ENCODE assay signal across 24 mouse cellular contexts in genomic region chr9:90262063-90262462, GRCm38 (mm10). TPM values are rescaled to one million over a fixed set of nuclear protein-coding genes. Genes with fewer than 3 reads are reported as not detected.
DNase-seq lines count a peak whose midpoint lies in the region; ATAC-seq and TF ChIP-seq lines count a peak whose summit lies in the region.
"Had no signal": no experiment of that assay in that cellular context is flagged by ENCODE, and none has a peak within 500 bp of the region (broad histone marks: within the 10 kb centered on the region; RNA-seq: fewer than 3 reads in every experiment).

No protein-coding gene starts in this region.

- 52% methylated on average over 3 of the region's 3 CpGs for WGBS in stomach, embryonic 15.5 days
- WGBS in stomach, postnatal 0 days = 53% methylated on average over 3 of the region's 3 CpGs
- WGBS in liver, embryonic 15.5 days (ENCODE audit: insufficient replicate concordance) = 27% methylated on average over 3 of the region's 3 CpGs
- 73% methylated on average over 3 of the region's 3 CpGs for WGBS in cerebellum, adult 2 months

- TF ChIP-seq EP300 in stomach, postnatal 0 days (optimal IDR thresholded peaks at IDR 0.05) = no peak

- TF ChIP-seq POLR2A in cerebellum, adult 2 months (IDR thresholded peaks at IDR 0.05; ENCODE audit: borderline replicate concordance, insufficient read depth, low read length) = no peak

- peaks cover 4% of the 10 kb centered on the region; the same call in 1 of the 2 replicates for H3K36me3 ChIP-seq in stomach, embryonic 15.5 days
- no peaks in the 10 kb centered on the region for H3K36me3 ChIP-seq in stomach, postnatal 0 days (ENCODE audit: control insufficient read depth, insufficient read depth, low read length)
- peaks cover 34% of the 10 kb centered on the region for H3K36me3 ChIP-seq in liver, embryonic 15.5 days (replicated peaks)
- H3K36me3 ChIP-seq: limb, embryonic 10.5 days had no signal

- ATAC-seq in stomach, embryonic 15.5 days (ENCODE audit: insufficient read depth, low FRiP score, low read depth) = peak; percentile 48; the same call in 1 of the 2 replicates
- ATAC-seq in stomach, postnatal 0 days (ENCODE audit: low FRiP score, low TSS enrichment) = no peak
- ATAC-seq in erythroblast, adult 5-6 weeks (replicated peaks; ENCODE audit: low FRiP score, poor library complexity, severe bottlenecking) = peak; percentile 48
- ATAC-seq in liver, embryonic 15.5 days (ENCODE audit: insufficient read depth) = peak; percentile 72
- no peak for ATAC-seq in monocyte, adult 5-6 weeks (replicated peaks; ENCODE audit: insufficient number of reproducible peaks, low FRiP score, low TSS enrichment, poor library complexity, severe bottlenecking)
- ATAC-seq: forebrain, embryonic 14.5 days; inflammation-experienced regulatory T-cells, adult 6 months; Patski had no signal

- H3K9me3 ChIP-seq in stomach, embryonic 15.5 days = no peaks in the 10 kb centered on the region
- no peaks in the 10 kb centered on the region for H3K9me3 ChIP-seq in stomach, postnatal 0 days (ENCODE audit: control insufficient read depth, low read length)
- H3K9me3 ChIP-seq in liver, embryonic 15.5 days (replicated peaks) = no peaks in the 10 kb centered on the region
- H3K9me3 ChIP-seq: heart, embryonic 13.5 days; limb, embryonic 10.5 days had no signal

- H3K27ac ChIP-seq in stomach, embryonic 15.5 days = no peak overlapping the region
- no peak overlapping the region for H3K27ac ChIP-seq in stomach, postnatal 0 days (replicated peaks)
- H3K27ac ChIP-seq in liver, embryonic 15.5 days (replicated peaks) = peak overlapping the region; percentile 85
- no peak overlapping the region for H3K27ac ChIP-seq in cerebellum, adult 2 months (ENCODE audit: insufficient read depth, low read length)
- H3K27ac ChIP-seq: heart, embryonic 13.5 days; hindbrain, embryonic 14.5 days; limb, embryonic 10.5 days had no signal

- H3K27me3 ChIP-seq in stomach, embryonic 15.5 days (replicated peaks) = no peaks in the 10 kb centered on the region
- no peaks in the 10 kb centered on the region for H3K27me3 ChIP-seq in stomach, postnatal 0 days (ENCODE audit: control insufficient read depth, insufficient read depth, low read length)
- H3K27me3 ChIP-seq in liver, embryonic 15.5 days = no peaks in the 10 kb centered on the region
- no peaks in the 10 kb centered on the region for H3K27me3 ChIP-seq in cerebellum, adult 2 months (ENCODE audit: control insufficient read depth, insufficient read depth, low read length)
- H3K27me3 ChIP-seq: heart, embryonic 13.5 days; Patski had no signal

- H3K9ac ChIP-seq in stomach, embryonic 15.5 days = no peak overlapping the region
- H3K9ac ChIP-seq in stomach, postnatal 0 days (ENCODE audit: low read length) = no peak overlapping the region
- 0 out of 2 replicates have a peak overlapping the region, but pooled peaks have one; percentile 2 for H3K9ac ChIP-seq in liver, embryonic 15.5 days
- H3K9ac ChIP-seq: heart, embryonic 13.5 days; hindbrain, embryonic 14.5 days had no signal

- H3K4me2 ChIP-seq in stomach, embryonic 15.5 days = no peak overlapping the region
- H3K4me2 ChIP-seq in stomach, postnatal 0 days (replicated peaks; ENCODE audit: low read depth) = no peak overlapping the region
- H3K4me2 ChIP-seq in liver, embryonic 15.5 days = peak overlapping the region; percentile 62
- H3K4me2 ChIP-seq: heart, embryonic 13.5 days; hindbrain, embryonic 14.5 days; midbrain, embryonic 11.5 days had no signal

- H3K4me1 ChIP-seq in stomach, embryonic 15.5 days = peaks cover 36% of the 10 kb centered on the region
- peaks cover 10% of the 10 kb centered on the region for H3K4me1 ChIP-seq in stomach, postnatal 0 days (replicated peaks; ENCODE audit: control insufficient read depth, insufficient read depth)
- peaks cover 98% of the 10 kb centered on the region for H3K4me1 ChIP-seq in liver, embryonic 15.5 days (replicated peaks)
- H3K4me1 ChIP-seq in cerebellum, adult 2 months (ENCODE audit: control insufficient read depth, insufficient read depth, low read length) = peaks cover 7% of the 10 kb centered on the region

- TF ChIP-seq CTCF in stomach, postnatal 0 days (IDR thresholded peaks at IDR 0.05; ENCODE audit: low read depth) = no peak
- no peak for TF ChIP-seq CTCF in cerebellum, adult 2 months (IDR thresholded peaks at IDR 0.05; ENCODE audit: borderline replicate concordance, insufficient read depth, low read depth, low read length)

- H3K4me3 ChIP-seq in stomach, embryonic 15.5 days (replicated peaks) = no peak overlapping the region
- H3K4me3 ChIP-seq in stomach, postnatal 0 days (ENCODE audit: low read depth, low read length) = no peak overlapping the region
- 0 out of 2 replicates have a peak overlapping the region, but pooled peaks have one; percentile 7 for H3K4me3 ChIP-seq in liver, embryonic 15.5 days (replicated peaks)
- H3K4me3 ChIP-seq in cerebellum, adult 2 months (replicated peaks; ENCODE audit: insufficient read depth, low read depth, low read length) = no peak overlapping the region
- H3K4me3 ChIP-seq: heart, embryonic 13.5 days; limb, embryonic 10.5 days had no signal

- no peak for DNase-seq in stomach, postnatal 0 days (ENCODE audit: low spot score)
- peak; percentile 81 for DNase-seq in liver
- no peak for DNase-seq in ovary, adult 18-20 months (ENCODE audit: low spot score)
- no peak for DNase-seq in cerebellum, adult 2 months
- DNase-seq: adrenal gland, adult 2 months; cerebellum, adult 9-10 months; gastrocnemius, postnatal 10 days; heart, postnatal 4 days; kidney, adult 9 months; kidney, postnatal 14 days; lung, adult 18-20 months; lung, postnatal 14 days; right cerebral cortex, postnatal 25 days had no signal

RNA-seq across cellular contexts. Expression of gene Tbc1d2b, which starts 8.5 kb away (rescaled TPM):
- polyA plus RNA-seq in stomach, embryonic 15.5 days (2015; fragmentation: Nextera tagmentation; extraction: Ambion mirVana) = 17.1 and 17.8 TPM in 2 replicates
- 6.6 and 7.7 TPM in 2 replicates for polyA plus RNA-seq in stomach, postnatal 0 days (2015; fragmentation: Nextera tagmentation; extraction: Ambion mirVana)
- 69.2 and 78.6 TPM in 2 replicates for total RNA-seq in erythroblast, adult 5-6 weeks (2015; ENCODE audit: low replicate concordance)
- total RNA-seq in erythroblast, adult 5-6 weeks (2017; ENCODE audit: low replicate concordance) = 76.9 and 83.4 TPM in 2 replicates
- polyA plus RNA-seq in liver, embryonic 15.5 days (2015; fragmentation: Nextera tagmentation; extraction: Ambion mirVana) = 7.7 and 9.1 TPM in 2 replicates
- total RNA-seq in monocyte, adult 5-6 weeks (2017) = 51.8 to 93.0 TPM (median 58.5 TPM) in 3 replicates
- 14.9 and 18.4 TPM in 2 replicates for polyA plus RNA-seq in cerebellum, adult 2 months (2012; rRNA removed)

Comparison
In these comparisons a context has a peak if more than half of its experiments do, and no peak if none do; other contexts are left out.
1. ATAC-seq: peak in stomach, embryonic 15.5 days (single experiment), erythroblast, adult 5-6 weeks (single experiment) and liver, embryonic 15.5 days (single experiment); none in stomach, postnatal 0 days (single experiment) and monocyte, adult 5-6 weeks (single experiment).